Mouse (Mus musculus): ENCODE results near the gene Medag. TPM values are rescaled to one million over a fixed set of nuclear protein-coding genes. Genes with fewer than 3 reads are reported as not detected.

Medag gene
- polyA plus RNA-seq, 1 experiment from 2014 or later: 0.24 TPM

DNA sequence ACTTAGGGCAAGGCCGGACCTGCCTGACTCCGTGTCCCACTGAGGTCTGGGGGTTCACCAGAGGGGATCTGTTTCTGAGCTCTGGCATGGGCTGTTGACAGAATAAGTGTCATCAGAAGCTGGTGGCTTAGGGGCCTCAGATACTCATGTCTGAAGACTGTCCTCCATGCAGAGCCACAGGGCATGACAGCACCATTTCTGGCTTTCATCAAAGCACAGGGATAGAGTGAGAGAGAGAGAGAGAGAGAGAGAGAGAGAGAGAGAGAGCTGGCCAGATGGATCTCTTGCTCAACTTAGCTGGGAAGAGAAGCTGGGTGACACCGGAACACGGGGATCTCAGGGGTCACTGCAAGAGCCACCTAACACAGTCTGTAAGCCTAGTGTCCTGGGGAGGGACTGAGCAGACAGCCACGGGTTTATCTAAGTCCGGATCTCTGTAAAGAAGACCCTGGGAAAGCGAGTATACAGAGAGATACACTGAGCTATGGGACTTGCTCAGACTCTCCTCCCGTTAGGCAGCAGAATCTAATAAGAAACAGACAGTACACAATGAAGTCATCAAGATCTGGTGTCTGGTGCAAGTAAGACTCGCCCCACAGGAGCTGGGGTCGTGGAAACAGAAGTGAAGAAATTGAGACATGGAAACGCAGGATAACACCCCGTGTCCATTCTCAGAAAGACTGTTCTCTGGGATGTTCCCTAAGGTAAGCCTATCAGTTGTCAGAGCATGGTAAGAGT, 42.8 kb upstream of the Medag start:
- Histone ChIP-seq H3K4me3 (replicated peaks; ENCODE audit: low read depth, low read length) (no peak overlapping the region), H3K4me2 (ENCODE audit: low read length) (no peak overlapping the region), H3K9me3 (replicated peaks; ENCODE audit: low read length) (no peaks in the 10 kb centered on the region), H3K27ac (no peak overlapping the region), H3K27me3 (ENCODE audit: insufficient read depth, low read length) (no peaks in the 10 kb centered on the region), H3K36me3 (ENCODE audit: insufficient read depth, low read length) (no peaks in the 10 kb centered on the region), H3K9ac (ENCODE audit: low read depth, low read length) (no peak overlapping the region), H3K4me1 (replicated peaks; ENCODE audit: insufficient read depth, low read length) (peaks cover 6% of the 10 kb centered on the region; the same call in 1 of the 2 replicates)
- no peak for TF ChIP-seq CTCF (IDR thresholded peaks at IDR 0.05; ENCODE audit: low read depth)
- ATAC-seq (replicated peaks; ENCODE audit: low FRiP score, low read depth) (no peak), DNase-seq (ENCODE audit: low spot score) (no peak)
- WGBS: 70% methylated on average over 12 of the region's 12 CpGs

DNA sequence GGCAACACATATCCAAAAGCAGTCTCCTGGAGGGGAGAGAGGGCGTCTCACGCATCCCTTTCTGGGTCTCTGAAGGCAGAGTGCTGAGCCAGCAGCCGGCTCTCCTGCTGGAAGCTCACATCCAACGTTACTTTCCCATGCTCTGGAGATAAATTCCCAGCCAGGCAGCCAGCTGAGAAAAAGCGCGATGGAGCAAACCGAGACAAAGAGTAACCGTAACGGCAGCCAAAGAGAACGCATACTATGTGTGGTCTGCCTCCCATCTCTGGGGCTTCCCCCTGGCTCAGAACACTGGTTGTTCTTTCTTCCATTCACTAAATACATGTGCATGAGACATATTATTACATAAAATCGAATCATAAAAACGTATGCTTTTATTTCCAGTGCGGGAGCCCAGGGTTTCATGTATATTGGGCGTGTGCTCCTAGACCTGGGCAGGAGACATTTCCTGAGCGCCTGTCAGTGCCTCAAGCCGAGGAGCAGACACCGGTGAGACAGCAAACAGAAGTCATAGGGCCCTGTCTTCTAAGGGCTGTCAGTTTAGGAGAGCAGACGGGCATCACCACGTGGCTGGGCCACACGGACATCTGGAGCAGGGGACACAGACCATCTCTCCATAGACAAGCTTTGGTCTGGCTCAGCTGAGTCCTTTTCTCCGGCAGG, 42.0 kb upstream of the Medag start:
- Histone ChIP-seq H3K4me3 (replicated peaks; ENCODE audit: low read depth, low read length) (no peak overlapping the region), H3K9me3 (replicated peaks; ENCODE audit: low read length) (no peaks in the 10 kb centered on the region), H3K27me3 (ENCODE audit: insufficient read depth, low read length) (no peaks in the 10 kb centered on the region), H3K4me2 (ENCODE audit: low read length) (no peak overlapping the region), H3K9ac (ENCODE audit: low read depth, low read length) (no peak overlapping the region), H3K27ac (no peak overlapping the region), H3K36me3 (ENCODE audit: insufficient read depth, low read length) (no peaks in the 10 kb centered on the region), H3K4me1 (replicated peaks; ENCODE audit: insufficient read depth, low read length) (peaks cover 9% of the 10 kb centered on the region; the same call in 1 of the 2 replicates)
- no peak for TF ChIP-seq CTCF (IDR thresholded peaks at IDR 0.05; ENCODE audit: low read depth)
- WGBS: 70% methylated on average over 21 of the region's 21 CpGs
- no peak for DNase-seq (ENCODE audit: low spot score)
- no peak for ATAC-seq (replicated peaks; ENCODE audit: low FRiP score, low read depth)

DNA sequence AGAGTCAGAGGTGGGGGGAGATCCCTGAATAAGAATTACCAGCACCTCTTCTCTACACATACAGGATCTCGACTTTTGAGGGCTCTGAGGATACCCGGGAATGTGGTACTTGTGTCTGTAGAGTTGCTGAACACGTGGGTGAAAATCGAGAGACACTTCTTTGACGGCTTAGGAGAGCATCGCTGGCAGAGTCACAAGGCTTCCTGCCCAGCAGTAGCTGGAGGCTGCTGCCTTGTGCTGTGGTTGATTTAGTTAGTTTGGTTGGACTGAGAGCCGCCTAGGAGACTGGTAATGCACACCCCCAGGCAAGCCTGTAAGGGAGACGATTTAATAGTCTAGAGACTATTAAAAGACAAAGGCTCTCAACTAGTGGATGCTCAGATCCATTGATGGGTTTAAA, 39.5 kb upstream of the Medag start:
- H3K27me3 ChIP-seq (ENCODE audit: insufficient read depth, low read length): no peaks in the 10 kb centered on the region
- H3K36me3 ChIP-seq (ENCODE audit: insufficient read depth, low read length): no peaks in the 10 kb centered on the region
- ATAC-seq (replicated peaks; ENCODE audit: low FRiP score, low read depth) (no peak), DNase-seq (ENCODE audit: low spot score) (no peak)
- H3K9me3 ChIP-seq (replicated peaks; ENCODE audit: low read length): no peaks in the 10 kb centered on the region
- no peak overlapping the region for H3K4me3 ChIP-seq (replicated peaks; ENCODE audit: low read depth, low read length)
- no peak for TF ChIP-seq CTCF (IDR thresholded peaks at IDR 0.05; ENCODE audit: low read depth)
- no peak overlapping the region for H3K4me2 ChIP-seq (ENCODE audit: low read length)
- 84% methylated on average over 8 of the region's 8 CpGs for WGBS
- H3K27ac ChIP-seq: no peak overlapping the region
- H3K4me1 ChIP-seq (replicated peaks; ENCODE audit: insufficient read depth, low read length): peaks cover 12% of the 10 kb centered on the region
- H3K9ac ChIP-seq (ENCODE audit: low read depth, low read length): no peak overlapping the region

DNA sequence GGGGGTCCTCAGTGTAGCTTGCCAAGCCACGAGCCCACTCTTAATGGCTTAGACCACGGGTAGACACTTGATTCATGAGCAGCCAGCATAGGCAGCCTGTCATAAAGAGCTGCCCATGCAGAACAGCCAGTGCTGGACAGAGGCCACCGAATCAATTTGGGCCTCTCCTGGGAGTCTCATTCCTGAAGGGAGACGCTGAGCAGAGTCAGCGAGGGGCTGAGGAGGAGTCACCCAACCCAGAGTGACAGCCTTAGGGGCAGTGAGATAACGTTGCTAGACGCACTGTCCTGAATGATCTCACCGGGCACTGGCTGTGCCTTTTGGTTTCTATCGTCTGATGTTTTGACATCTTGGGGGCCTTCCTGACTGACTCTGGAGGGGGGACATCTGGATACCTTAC, 38.3 kb upstream of the Medag start:
- TF ChIP-seq CTCF (IDR thresholded peaks at IDR 0.05; ENCODE audit: low read depth): no peak
- peak; percentile 67 for DNase-seq (ENCODE audit: low spot score)
- Histone ChIP-seq H3K27ac (no peak overlapping the region), H3K9ac (ENCODE audit: low read depth, low read length) (no peak overlapping the region), H3K9me3 (replicated peaks; ENCODE audit: low read length) (no peaks in the 10 kb centered on the region), H3K4me1 (replicated peaks; ENCODE audit: insufficient read depth, low read length) (peaks cover 17% of the 10 kb centered on the region), H3K4me3 (replicated peaks; ENCODE audit: low read depth, low read length) (no peak overlapping the region), H3K27me3 (ENCODE audit: insufficient read depth, low read length) (no peaks in the 10 kb centered on the region), H3K36me3 (ENCODE audit: insufficient read depth, low read length) (no peaks in the 10 kb centered on the region), H3K4me2 (ENCODE audit: low read length) (no peak overlapping the region)
- WGBS: 8% methylated on average over 9 of the region's 9 CpGs
- ATAC-seq (replicated peaks; ENCODE audit: low FRiP score, low read depth): peak; percentile 30; the same call in 1 of the 2 replicates

DNA sequence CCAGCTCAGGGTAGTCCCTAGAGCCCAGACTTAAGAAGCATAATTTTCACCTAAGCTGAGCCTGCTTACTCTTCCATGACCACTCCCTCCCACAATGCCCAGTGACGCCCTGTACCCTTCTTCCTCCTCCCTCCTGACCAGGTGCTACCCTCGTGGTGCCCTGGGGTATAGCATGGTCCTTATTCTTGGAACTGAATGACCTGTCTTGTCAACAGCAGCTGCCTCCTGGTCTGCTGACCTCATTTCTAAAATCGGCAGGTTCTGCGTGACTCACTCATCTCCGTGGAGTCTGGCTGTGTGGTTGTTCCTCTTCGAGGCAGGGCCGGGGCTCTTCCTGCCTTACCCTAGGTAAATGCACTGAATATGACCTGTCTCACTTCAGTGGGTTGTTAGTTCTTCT, 37.5 kb upstream of the Medag start:
- Histone ChIP-seq H3K9me3 (replicated peaks; ENCODE audit: low read length) (no peaks in the 10 kb centered on the region), H3K9ac (ENCODE audit: low read depth, low read length) (no peak overlapping the region), H3K27me3 (ENCODE audit: insufficient read depth, low read length) (no peaks in the 10 kb centered on the region), H3K4me2 (ENCODE audit: low read length) (no peak overlapping the region), H3K4me1 (replicated peaks; ENCODE audit: insufficient read depth, low read length) (peaks cover 17% of the 10 kb centered on the region), H3K27ac (no peak overlapping the region), H3K4me3 (replicated peaks; ENCODE audit: low read depth, low read length) (no peak overlapping the region), H3K36me3 (ENCODE audit: insufficient read depth, low read length) (no peaks in the 10 kb centered on the region)
- TF ChIP-seq CTCF (IDR thresholded peaks at IDR 0.05; ENCODE audit: low read depth): peak; percentile 24; the same call in 1 of the 2 replicates
- ATAC-seq (replicated peaks; ENCODE audit: low FRiP score, low read depth): peak; percentile 74; the same call in 1 of the 2 replicates
- no peak for DNase-seq (ENCODE audit: low spot score)
- 51% methylated on average over 7 of the region's 7 CpGs for WGBS

DNA sequence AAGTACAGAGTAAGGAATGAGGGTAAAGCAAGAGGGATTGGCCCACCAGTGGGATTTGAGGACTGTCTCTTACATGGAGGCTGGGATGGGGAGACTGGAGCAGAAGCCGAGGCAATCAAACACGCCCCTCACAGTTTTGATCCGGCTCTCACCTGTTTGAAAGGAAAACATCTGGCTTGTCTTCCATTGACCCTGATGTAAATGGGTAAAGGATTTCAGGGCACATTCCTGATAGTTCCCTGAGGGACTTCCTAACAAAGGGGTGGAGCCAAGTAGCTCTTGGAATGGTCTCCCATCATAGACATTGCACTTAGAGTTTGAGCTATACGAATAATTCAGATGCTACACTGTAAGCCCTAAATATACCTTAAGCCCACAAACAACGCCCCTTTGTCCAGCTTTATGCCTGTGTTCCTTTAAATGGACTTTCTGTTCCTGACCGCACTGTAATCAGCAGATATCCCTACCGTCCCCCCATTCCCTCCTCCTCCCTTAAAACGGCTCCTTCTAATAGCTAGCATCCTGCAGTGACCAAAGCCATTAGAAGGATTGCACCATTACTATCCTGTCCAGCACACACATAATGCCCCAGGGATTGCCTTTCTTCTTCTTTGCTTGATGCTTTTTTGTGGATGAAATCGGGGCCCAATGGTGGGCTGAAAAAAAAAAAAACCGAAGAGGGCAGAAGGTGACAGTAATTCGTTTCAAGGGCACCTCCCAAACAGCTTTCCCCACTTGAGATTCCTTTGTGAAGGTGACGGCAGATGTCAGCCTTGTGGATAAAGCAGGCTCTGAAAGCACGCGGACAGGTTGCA, 36.3 kb upstream of the Medag start:
- WGBS: 43% methylated on average over 14 of the region's 14 CpGs
- no peak overlapping the region for H3K27ac ChIP-seq

More for the DNA sequence above, 36.3 kb upstream of the Medag start:
- H3K9ac ChIP-seq (ENCODE audit: low read depth, low read length): no peak overlapping the region
- no peak for ATAC-seq (replicated peaks; ENCODE audit: low FRiP score, low read depth)
- no peaks in the 10 kb centered on the region for H3K27me3 ChIP-seq (ENCODE audit: insufficient read depth, low read length)
- no peak for TF ChIP-seq CTCF (IDR thresholded peaks at IDR 0.05; ENCODE audit: low read depth)
- H3K4me2 ChIP-seq (ENCODE audit: low read length): 0 out of 2 replicates have a peak overlapping the region, but pooled peaks have one; percentile 11
- H3K4me1 ChIP-seq (replicated peaks; ENCODE audit: insufficient read depth, low read length): peaks cover 17% of the 10 kb centered on the region
- no peak for DNase-seq (ENCODE audit: low spot score)
- H3K9me3 ChIP-seq (replicated peaks; ENCODE audit: low read length): no peaks in the 10 kb centered on the region
- H3K4me3 ChIP-seq (replicated peaks; ENCODE audit: low read depth, low read length): no peak overlapping the region
- no peaks in the 10 kb centered on the region for H3K36me3 ChIP-seq (ENCODE audit: insufficient read depth, low read length)

Data from kidney, postnatal 0 days (tissue).